Mouse (Mus musculus) lung, embryonic 16.5 days (tissue): ENCODE results near the gene Rasgrf1. TPM values are rescaled to one million over a fixed set of nuclear protein-coding genes. Genes with fewer than 3 reads are reported as not detected.
"Not testable (repeated sequence)": the region's sequence is repeated elsewhere in the genome, so short reads cannot be mapped to it uniquely, and the experiment has no call there.

Experiments
- ATAC-seq: fragments of 200-750 bp; cut with Nextera tagmentation; 2 replicates; pipeline ENCODE4 v1.8.0; 2017; ENCODE audit warnings: low read depth, mild to moderate bottlenecking, moderate library complexity
- H3K27ac ChIP-seq: fragments of 300-500 bp; sonication (generic); 2 replicates; pipeline ENCODE4 v1.5.1; 2014; ENCODE audit warnings: mild to moderate bottlenecking, control low read depth, low read length
- H3K27me3 ChIP-seq: fragments of 300-500 bp; sonication (generic); 2 replicates; pipeline ENCODE4 v1.6.1; 2014; ENCODE audit warnings: low read depth, low read length, mixed read lengths; ENCODE audit not compliant: control insufficient read depth, insufficient read depth
- H3K36me3 ChIP-seq: fragments of 300-500 bp; sonication (generic); 2 replicates; pipeline ENCODE4 v1.6.1; 2014; ENCODE audit warnings: low read length; ENCODE audit not compliant: control insufficient read depth, insufficient read depth
- H3K4me1 ChIP-seq: fragments of 300-500 bp; sonication (generic); replicated peaks from 2 replicates; pipeline ENCODE4 v1.6.1; 2014; ENCODE audit warnings: low read length, mixed read lengths; ENCODE audit not compliant: control insufficient read depth, insufficient read depth
- H3K4me2 ChIP-seq: fragments of 300-500 bp; sonication (generic); 2 replicates; pipeline ENCODE4 v1.6.1; 2014; ENCODE audit warnings: low read depth, low read length, control low read depth
- H3K4me3 ChIP-seq: fragments of 300-500 bp; sonication (generic); 2 replicates; pipeline ENCODE4 v1.5.1; 2014; ENCODE audit warnings: mild to moderate bottlenecking, low read length, control low read depth
- H3K9ac ChIP-seq: fragments of 300-500 bp; sonication (generic); 2 replicates; pipeline ENCODE4 v1.6.1; 2014; ENCODE audit warnings: low read length, control low read depth
- H3K9me3 ChIP-seq: fragments of 300-500 bp; sonication (generic); 2 replicates; pipeline ENCODE4 v1.6.1; 2016; ENCODE audit warnings: low read length; ENCODE audit not compliant: control insufficient read depth
- WGBS: fragments of 180-500 bp; shearing (Covaris S2); extraction: QIAGEN DNeasy Blood & Tissue Kit; methylation state at CpG from one replicate; pipeline ENCODE4 v1.1.7; 2014; 5-methylcytosine and 5-hydroxymethylcytosine counted together
- polyA plus RNA-seq: library from polyadenylated mRNA; unstranded; fragments of >200 nt; fragmentation: Nextera tagmentation; extraction: Ambion mirVana; gene quantifications from 2 replicates; pipeline ENCODE4 v1.2.1, GENCODE M21; 2015

Gene Rasgrf1
- polyA plus RNA-seq, 1 experiment from 2014 or later = 0.79 TPM

DNA sequence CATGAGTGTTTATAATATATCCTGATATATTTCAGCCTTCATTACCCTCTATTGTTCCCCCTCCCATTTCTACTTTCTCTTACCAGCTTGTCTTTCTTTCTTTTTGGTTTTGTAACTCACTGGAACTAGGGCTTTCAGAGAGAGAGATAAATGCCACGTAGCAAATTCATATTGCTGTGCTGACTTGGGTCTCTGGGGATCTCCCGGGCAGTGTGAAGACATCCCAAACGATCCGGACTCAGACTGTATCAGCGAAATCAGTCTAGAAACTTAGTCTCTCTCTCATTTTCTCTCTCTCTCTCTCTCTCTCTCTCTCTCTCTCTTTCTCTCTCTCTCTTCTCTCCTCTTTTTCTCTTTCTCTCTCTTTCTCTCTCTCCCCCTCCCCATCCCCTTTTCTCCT is 145.7 kb downstream of the Rasgrf1 start:
- peak overlapping the region; percentile 59 for H3K9ac ChIP-seq

DNA sequence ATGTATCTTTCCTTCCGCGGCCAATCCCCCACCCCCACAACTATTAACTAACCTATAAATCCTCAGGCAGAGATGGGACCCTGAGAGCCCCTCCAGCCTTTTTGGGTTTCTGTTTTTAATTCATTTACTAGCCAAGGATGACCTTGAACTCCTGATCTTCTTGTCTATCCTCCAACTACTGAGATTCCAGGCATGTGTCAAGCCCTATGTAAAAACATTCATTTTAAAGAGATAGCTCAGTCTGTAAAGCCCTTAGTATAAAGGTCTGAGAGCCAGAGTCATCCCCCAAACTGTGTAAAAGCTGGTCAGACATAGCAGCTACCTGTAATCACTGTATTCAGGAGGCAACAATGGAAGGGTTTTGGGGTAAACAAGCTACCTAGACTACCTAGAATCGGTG is 146.2 kb downstream of the Rasgrf1 start:
- H3K9me3 ChIP-seq = no peaks in the 10 kb centered on the region
- no peaks in the 10 kb centered on the region for H3K36me3 ChIP-seq
- no peak overlapping the region for H3K27ac ChIP-seq
- H3K4me2 ChIP-seq = peak overlapping the region; percentile 71
- H3K27me3 ChIP-seq = no peaks in the 10 kb centered on the region
- H3K4me1 ChIP-seq = 0 out of 2 replicates have a peak, but pooled peaks cover 3% of the 10 kb centered on the region
- peak overlapping the region; percentile 65 for H3K4me3 ChIP-seq
- ATAC-seq = no peak
- 81% methylated on average over 3 of the region's 3 CpGs for WGBS
- peak overlapping the region; percentile 59; the same call in 1 of the 2 replicates for H3K9ac ChIP-seq

More for the DNA sequence above, 145.7 kb downstream of the Rasgrf1 start:
- H3K4me1 ChIP-seq = 0 out of 2 replicates have a peak, but pooled peaks cover 3% of the 10 kb centered on the region
- no peak for ATAC-seq
- H3K4me3 ChIP-seq = peak overlapping the region; percentile 65
- H3K27ac ChIP-seq = no peak overlapping the region
- H3K36me3 ChIP-seq = no peaks in the 10 kb centered on the region
- peak overlapping the region; percentile 71 for H3K4me2 ChIP-seq
- no peaks in the 10 kb centered on the region for H3K27me3 ChIP-seq
- H3K9me3 ChIP-seq = no peaks in the 10 kb centered on the region
- WGBS = 35% methylated on average over 5 of the region's 5 CpGs

DNA sequence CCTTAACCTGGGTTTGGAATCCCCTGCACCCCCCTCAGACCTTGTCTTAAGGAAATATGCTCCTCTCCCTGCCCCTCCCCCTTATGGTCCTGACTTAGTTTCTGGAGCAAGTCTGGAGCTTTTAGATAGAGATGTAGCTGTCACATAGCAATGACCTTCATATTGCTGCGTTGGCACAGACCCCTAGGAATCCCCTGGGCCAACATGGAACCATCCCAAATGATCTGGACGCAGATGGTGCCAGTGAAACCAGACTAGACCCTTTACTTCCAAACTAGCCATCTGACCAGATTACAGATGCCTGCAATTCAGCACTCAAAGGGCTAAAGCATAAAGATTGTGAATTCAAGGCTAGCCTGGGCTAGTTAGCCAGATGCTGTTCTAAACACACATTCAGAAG is 147.0 kb downstream of the Rasgrf1 start:
- ATAC-seq = no peak
- WGBS = 84% methylated on average over 2 of the region's 2 CpGs
- H3K4me2 ChIP-seq = peak overlapping the region; percentile 71

DNA sequence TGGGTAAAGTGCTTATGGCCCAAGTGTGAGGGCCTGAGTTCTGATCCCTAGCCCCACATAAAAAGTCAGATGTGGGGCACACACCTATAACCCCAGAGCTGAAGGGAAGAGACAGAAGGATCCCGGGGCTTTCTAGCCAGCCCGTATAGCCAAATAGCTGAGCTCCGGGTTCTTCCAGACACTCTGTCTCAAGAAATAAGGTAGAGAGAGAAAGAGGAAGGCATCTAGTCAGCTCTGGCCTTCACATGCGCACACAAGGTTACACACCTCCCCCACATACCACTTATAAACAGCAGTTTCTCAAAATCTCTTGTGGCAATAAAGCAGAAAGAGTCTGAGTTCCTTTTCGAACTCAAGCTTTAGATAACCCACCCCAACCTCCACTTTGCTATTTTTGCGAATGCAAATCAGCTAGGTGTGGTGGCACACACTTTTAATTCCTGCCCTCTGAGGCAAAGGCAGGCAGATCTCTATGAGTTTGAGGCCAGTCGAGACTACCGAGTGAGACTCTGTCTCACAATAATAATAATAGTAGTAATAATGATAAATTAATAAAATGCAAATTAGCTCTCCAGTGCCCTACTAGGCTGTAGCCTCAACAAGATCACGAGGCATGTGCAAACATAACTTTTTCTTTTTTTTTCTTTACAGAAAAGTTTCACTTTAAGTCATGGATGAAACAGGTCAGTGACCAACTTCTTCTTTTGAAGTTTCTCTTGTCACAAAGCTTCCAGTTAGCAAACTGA is 150.3 kb downstream of the Rasgrf1 start:
- H3K27ac ChIP-seq = no peak overlapping the region

More for the DNA sequence above, 147.0 kb downstream of the Rasgrf1 start:
- H3K4me1 ChIP-seq = 0 out of 2 replicates have a peak, but pooled peaks cover 3% of the 10 kb centered on the region
- H3K9me3 ChIP-seq = no peaks in the 10 kb centered on the region
- no peak overlapping the region for H3K9ac ChIP-seq
- H3K4me3 ChIP-seq = peak overlapping the region; percentile 65
- H3K27ac ChIP-seq = no peak overlapping the region
- H3K36me3 ChIP-seq = no peaks in the 10 kb centered on the region
- H3K27me3 ChIP-seq = no peaks in the 10 kb centered on the region

GRCm38 (mm10) chr9:90060574-90060875 is 150.8 kb downstream of the Rasgrf1 start:
- peaks cover 4% of the 10 kb centered on the region; the same call in 1 of the 2 replicates for H3K36me3 ChIP-seq
- H3K4me1 ChIP-seq = no peaks in the 10 kb centered on the region
- no peaks in the 10 kb centered on the region for H3K9me3 ChIP-seq
- ATAC-seq = no peak
- 76% methylated on average over 2 of the region's 2 CpGs for WGBS
- no peak overlapping the region for H3K9ac ChIP-seq
- H3K4me3 ChIP-seq = no peak overlapping the region
- no peaks in the 10 kb centered on the region for H3K27me3 ChIP-seq
- no peak overlapping the region for H3K4me2 ChIP-seq
- H3K27ac ChIP-seq = no peak overlapping the region

More for the DNA sequence above, 150.3 kb downstream of the Rasgrf1 start:
- no peaks in the 10 kb centered on the region for H3K4me1 ChIP-seq
- no peak overlapping the region for H3K4me3 ChIP-seq
- H3K36me3 ChIP-seq = 0 out of 2 replicates have a peak, but pooled peaks cover 4% of the 10 kb centered on the region
- no peak overlapping the region for H3K4me2 ChIP-seq
- H3K9me3 ChIP-seq = no peaks in the 10 kb centered on the region
- H3K9ac ChIP-seq = no peak overlapping the region
- WGBS = 71% methylated on average over 9 of the region's 9 CpGs
- ATAC-seq = no peak
- no peaks in the 10 kb centered on the region for H3K27me3 ChIP-seq

DNA sequence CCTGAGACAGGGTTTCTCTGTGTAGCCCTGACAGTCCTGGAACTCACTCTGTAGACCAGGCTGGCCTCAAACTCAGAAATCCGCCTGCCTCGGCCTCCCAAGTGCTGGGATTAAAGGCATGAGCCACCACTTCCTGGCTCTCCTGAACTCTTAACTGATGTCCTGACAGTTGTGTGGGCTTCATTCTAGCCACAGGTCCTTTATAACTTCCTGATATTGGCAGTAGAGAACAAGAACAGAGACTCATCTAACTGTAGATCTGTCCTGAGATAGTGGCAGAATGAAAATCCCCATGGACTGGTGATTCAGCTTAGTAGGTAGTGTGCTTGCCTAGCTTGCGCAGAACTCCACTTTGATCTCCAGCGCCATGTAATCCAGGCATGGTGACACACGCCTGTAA is 151.2 kb downstream of the Rasgrf1 start:
- H3K4me3 ChIP-seq, H3K4me1 ChIP-seq, H3K9ac ChIP-seq, H3K27ac ChIP-seq, H3K4me2 ChIP-seq, H3K9me3 ChIP-seq, H3K36me3 ChIP-seq, H3K27me3 ChIP-seq, ATAC-seq: not testable (repeated sequence)
- WGBS = 92% methylated on average over 5 of the region's 5 CpGs

DNA sequence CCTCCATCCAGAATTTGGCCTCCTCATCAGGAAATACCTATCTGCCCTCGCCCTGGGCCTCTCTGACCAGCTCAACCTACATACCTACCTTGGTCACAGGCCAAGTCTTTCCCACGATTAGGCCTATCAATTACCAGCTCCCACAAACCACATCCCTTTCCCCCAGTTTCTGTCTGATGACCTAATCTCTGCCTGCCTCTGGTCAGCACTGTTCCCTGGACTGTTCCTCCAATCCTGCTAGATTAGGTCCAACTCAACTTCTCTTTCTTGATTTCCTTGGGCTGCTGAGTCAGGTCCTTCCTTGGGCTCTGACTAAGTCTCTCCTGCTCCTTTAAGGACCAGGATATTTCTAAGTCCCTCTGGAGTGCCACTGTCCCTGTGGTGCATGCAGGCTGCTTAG is 157.6 kb downstream of the Rasgrf1 start:
- no peak overlapping the region for H3K27ac ChIP-seq
- no peak for ATAC-seq
- H3K4me1 ChIP-seq = peaks cover 3% of the 10 kb centered on the region; the same call in 1 of the 2 replicates
- no peak overlapping the region for H3K4me3 ChIP-seq
- peaks cover 4% of the 10 kb centered on the region; the same call in 1 of the 2 replicates for H3K36me3 ChIP-seq
- WGBS = 59% methylated on average over 2 of the region's 2 CpGs
- H3K9ac ChIP-seq = no peak overlapping the region
- H3K27me3 ChIP-seq = no peaks in the 10 kb centered on the region
- no peak overlapping the region for H3K4me2 ChIP-seq
- no peaks in the 10 kb centered on the region for H3K9me3 ChIP-seq

- ATAC-seq = no peak
- WGBS = 70% methylated on average over 6 of the region's 6 CpGs
- Histone ChIP-seq H3K9me3 (no peaks in the 10 kb centered on the region), H3K27me3 (no peaks in the 10 kb centered on the region), H3K4me2 (no peak overlapping the region), H3K4me3 (no peak overlapping the region), H3K9ac (no peak overlapping the region), H3K27ac (peak overlapping the region; percentile 62), H3K36me3 (peaks cover 2% of the 10 kb centered on the region; the same call in 1 of the 2 replicates), H3K4me1 (peaks cover 3% of the 10 kb centered on the region; the same call in 1 of the 2 replicates)
Observed at GRCm38 (mm10) chr9:90068786-90069185, 159.1 kb downstream of the Rasgrf1 start.

- no peaks in the 10 kb centered on the region for H3K27me3 ChIP-seq
- H3K36me3 ChIP-seq = peaks cover 2% of the 10 kb centered on the region; the same call in 1 of the 2 replicates
- peak overlapping the region; percentile 62 for H3K27ac ChIP-seq
- ATAC-seq = peak; percentile 89
- no peak overlapping the region for H3K9ac ChIP-seq
- peaks cover 3% of the 10 kb centered on the region; the same call in 1 of the 2 replicates for H3K4me1 ChIP-seq
- H3K4me3 ChIP-seq = no peak overlapping the region
- 43% methylated on average over 7 of the region's 7 CpGs for WGBS
- no peaks in the 10 kb centered on the region for H3K9me3 ChIP-seq
- no peak overlapping the region for H3K4me2 ChIP-seq
Observed at GRCm38 (mm10) chr9:90069485-90069884, 159.8 kb downstream of the Rasgrf1 start.
